Mouse (Mus musculus) regulatory T cell (primary cell): ENCODE results near the gene Alg13.

Experiments used
- in situ Hi-C: fragments of 300-600 bp; cut with MboI, MseI; formaldehyde crosslinking; loops from one replicate; pipeline ENCODE4 v1.15.1; 2025; ENCODE audit warnings: high pct_unique_total_duplicates

Alg13 gene

GRCm38 (mm10) chrX:144317548-144318163, at the start of gene Alg13:
TSS of gene Alg13 (plus strand) at chrX:144317804.
- in situ Hi-C loops: no loop called here

DNA sequence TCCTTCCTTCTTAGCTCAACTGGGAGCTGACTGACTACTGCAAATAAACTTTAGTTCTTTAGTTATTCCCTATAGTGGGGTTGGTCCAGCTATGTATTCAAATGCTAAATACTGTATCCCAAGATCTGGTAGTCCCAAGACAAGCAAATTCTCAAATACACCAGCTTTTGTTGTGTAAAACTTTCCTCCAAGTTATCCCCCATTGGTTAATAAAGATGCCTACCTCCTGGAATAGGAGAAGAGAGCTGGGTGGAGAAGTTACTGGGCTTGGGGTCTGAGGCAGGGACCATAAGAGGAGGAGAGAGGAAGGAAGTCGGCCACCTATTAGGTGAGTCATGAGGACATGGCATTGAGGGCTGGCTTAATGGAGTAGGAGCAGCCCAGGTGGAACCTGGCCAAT, 49.0 kb upstream of the Alg13 start:
- in situ Hi-C loops: no loop called here

GRCm38 (mm10) chrX:144301476-144301875, 16.1 kb upstream of the Alg13 start:
- in situ Hi-C loops: loop anchor here (10.0 kb wide), 1 partner anchor 1843 kb away; no protein-coding TSS in a partner anchor

- in situ Hi-C loops: loop anchor here (10.0 kb wide), 1 partner anchor 1839 kb away; no protein-coding TSS in a partner anchor
Observed at GRCm38 (mm10) chrX:144305659-144306058, 11.9 kb upstream of the Alg13 start.

DNA sequence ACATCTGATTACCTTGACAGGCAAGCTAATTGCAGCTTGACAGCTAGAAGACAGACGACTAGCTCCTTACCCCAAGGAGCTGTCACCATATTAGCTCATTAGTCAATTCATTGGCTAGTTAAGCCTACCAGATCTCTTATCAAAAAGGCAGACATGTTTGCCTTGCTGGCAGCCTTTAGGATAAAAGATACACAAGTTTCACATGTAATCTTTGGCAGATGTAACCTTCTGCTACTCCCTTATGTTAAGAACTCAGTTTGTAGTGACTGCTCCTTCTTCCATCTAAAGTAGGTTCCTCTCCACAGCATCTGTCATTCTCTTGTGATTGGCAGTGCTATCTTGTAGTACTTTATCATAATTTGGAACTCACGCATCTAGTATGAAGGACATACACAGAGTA, 3.6 kb upstream of the Alg13 start:
- in situ Hi-C loops: no loop called here

- in situ Hi-C loops: no loop called here
Observed at GRCm38 (mm10) chrX:144315028-144315427, 2.6 kb upstream of the Alg13 start.

GRCm38 (mm10) chrX:144316004-144316403, 1.6 kb upstream of the Alg13 start:
- in situ Hi-C loops: no loop called here

DNA sequence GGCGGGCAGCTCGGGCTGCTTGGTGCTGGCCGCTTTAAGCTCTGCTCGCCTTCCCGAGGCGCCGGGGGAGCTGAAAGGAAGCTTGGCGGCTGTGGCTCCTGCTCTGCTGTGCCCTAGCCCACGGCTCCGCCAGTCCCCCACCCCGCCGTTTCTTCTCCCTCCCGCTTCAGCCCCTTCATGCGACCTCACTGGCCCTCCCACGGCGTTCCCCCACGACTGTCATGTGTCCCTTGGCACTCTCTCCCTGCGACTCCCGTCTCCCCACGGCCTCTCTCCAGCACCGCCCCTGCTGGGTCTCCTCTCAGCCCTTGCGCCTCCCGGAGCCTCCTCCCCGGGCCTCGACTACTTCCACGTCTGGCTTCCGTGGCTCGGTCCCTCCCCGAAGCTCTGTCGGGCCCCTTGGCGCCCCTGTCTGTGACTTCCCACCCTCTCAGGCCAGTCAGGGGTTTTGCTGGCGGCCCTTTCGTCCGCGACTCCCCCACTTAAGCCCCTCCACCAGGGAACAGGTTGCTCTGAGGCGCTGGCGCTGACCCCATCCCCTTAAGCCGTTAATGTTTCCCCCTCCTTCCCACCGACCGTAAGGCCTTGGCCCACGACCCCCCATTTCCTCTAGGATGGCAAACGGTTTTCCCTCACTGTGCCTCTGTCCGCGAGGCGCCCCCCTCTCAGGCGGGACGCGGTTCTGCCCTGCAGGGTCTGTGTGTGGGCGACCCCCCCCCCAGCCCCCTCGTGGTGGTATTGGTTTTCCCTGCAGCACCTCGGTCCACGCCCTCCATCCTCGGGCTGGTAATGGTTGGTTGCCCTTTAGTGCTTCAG, 768 bp downstream of the Alg13 start:
- in situ Hi-C loops: no loop called here

- in situ Hi-C loops: no loop called here
Observed at GRCm38 (mm10) chrX:144319366-144319765, 1.8 kb downstream of the Alg13 start.

- in situ Hi-C loops: no loop called here
Observed at GRCm38 (mm10) chrX:144325375-144325774, 7.8 kb downstream of the Alg13 start.

- in situ Hi-C loops: no loop called here
Observed at GRCm38 (mm10) chrX:144335332-144336015, 17.9 kb downstream of the Alg13 start.

DNA sequence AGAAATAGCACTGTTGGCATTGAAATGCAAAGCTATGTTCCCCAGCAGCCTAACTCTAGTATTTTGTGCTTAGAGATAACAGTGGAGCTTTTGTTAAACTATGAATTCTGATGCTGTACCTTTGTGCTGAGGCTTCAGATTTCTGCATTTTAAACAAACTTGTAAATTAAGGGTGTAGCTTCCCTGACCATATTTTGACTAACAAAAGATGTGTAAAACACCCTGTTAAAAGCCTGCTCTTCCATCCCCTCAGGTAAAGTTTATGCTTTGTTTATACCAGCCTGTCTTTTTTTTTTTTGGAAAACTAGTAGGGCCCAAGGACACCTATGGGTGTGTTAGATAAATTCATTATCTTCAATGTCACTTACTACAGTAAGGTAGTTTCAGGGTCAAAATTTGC, 20.3 kb downstream of the Alg13 start:
- in situ Hi-C loops: no loop called here

- in situ Hi-C loops: no loop called here
Observed at GRCm38 (mm10) chrX:144338355-144338754, 20.8 kb downstream of the Alg13 start.

DNA sequence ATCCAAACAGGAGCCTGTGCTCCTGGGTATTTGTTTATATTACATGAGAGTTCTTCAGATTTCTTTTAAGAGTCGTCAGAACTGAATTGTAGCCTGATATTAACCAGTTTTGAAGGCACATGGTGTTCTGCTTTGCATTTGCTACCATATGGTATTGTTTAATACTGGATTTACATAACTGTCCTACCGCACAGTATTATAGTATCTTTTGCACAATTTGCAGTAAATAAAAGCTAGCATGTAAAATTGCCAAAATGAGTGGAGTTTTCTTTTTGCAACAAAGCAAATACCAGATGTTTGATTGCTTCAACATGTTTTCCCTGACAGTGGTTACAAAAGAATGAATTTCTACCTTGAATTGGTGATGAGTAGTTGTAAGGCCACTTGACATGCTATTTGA, 56.6 kb downstream of the Alg13 start:
- in situ Hi-C loops: no loop called here

DNA sequence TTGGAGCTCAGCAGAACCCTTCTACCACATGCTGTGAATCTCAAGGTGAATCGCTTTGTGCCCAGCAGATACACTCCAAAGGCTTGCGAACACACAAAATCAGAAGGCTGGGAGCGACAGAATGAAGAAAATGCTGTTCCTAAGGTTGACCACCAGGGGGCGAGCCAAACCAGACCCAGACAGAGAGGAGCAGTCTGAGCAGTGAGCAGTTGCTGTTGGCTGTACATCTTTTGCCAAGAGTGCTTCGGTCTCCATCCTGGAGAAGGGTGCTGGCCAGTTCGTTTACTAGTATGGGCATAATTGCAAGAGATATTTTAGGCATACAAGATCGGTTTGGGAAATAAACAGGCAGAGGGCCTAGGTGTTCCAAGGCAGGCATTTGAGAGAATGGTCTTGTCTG, 85.9 kb downstream of the Alg13 start:
- in situ Hi-C loops: loop anchor here (25.0 kb wide), 1 partner anchor 934 kb away; the partner anchor contains the start of gene Lhfpl1

DNA sequence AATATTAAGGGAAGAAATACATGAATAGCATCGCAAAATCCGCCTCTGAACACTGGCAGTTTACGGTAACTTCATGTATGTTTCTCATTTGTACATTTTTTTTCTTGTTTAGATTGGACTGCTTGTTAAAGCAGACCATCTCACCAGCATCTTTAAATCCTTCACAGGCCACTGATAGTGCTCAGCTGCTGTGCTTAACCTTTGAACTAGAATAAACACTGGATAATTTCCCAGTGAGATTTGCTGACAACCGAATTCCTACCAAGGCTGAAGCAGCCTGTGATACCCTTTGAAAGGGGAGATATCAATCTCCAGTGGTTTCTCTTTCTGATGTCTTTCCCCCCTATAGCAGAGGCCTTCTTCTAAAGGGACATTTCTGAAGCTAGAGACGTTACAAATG, 90.4 kb downstream of the Alg13 start:
- in situ Hi-C loops: loop anchor here (25.0 kb wide), 1 partner anchor 929 kb away; the partner anchor contains the start of gene Lhfpl1

GRCm38 (mm10) chrX:144420259-144420658, 102.7 kb downstream of the Alg13 start:
- in situ Hi-C loops: loop anchor here (25.0 kb wide), 1 partner anchor 917 kb away; the partner anchor contains the start of gene Lhfpl1

DNA sequence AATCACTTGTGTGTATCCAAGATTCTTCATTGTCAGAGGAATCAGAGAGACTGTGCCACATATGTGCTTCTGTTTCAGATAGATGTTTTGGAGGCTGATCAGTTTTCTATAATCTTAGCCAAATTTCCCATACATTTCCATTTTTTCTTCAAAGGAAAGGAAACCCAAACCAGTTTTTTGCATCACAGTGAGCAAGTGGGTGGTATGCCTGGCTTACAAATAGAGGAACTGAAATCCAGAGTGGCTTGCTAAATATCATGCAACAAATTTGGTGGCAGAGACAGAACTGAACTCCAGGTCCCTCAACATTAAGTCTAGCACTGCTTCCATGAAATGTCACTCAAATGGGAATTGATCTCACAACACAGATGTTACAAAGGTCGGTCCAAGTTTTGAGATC, 103.5 kb downstream of the Alg13 start:
- in situ Hi-C loops: loop anchor here (25.0 kb wide), 1 partner anchor 916 kb away; the partner anchor contains the start of gene Lhfpl1

DNA sequence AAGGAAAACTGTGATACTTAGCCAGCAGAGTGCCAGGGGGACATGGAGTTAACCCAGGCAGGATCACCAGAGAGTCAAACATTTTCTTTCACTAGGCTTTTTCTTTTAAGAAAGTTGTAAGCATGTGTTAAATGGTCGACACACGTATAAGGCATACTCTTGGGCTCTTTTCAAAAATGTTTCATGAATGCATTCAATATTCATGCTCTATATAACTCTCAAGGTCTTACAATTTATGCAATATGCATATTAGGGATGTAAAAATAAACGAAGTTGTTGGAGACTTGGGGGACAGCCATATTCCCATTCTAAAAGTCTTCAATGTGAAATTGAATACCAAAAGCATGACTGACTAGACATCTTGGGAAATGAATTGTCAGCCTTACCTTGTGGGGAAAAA, 106.2 kb downstream of the Alg13 start:
- in situ Hi-C loops: loop anchor here (25.0 kb wide), 1 partner anchor 913 kb away; the partner anchor contains the start of gene Lhfpl1
